Mouse (Mus musculus): ENCODE data around the gene Myh10. TPM values are rescaled to one million over a fixed set of nuclear protein-coding genes. Genes with fewer than 3 reads are reported as not detected.

Myh10 gene
- polyA plus RNA-seq, 1 experiment from 2014 or later, result 81.1 TPM

- no peak overlapping the region for H3K4me2 ChIP-seq (ENCODE audit: low read depth, low read length)
- no peaks in the 10 kb centered on the region for H3K27me3 ChIP-seq (ENCODE audit: control insufficient read depth, insufficient read depth, low read length)
- no peak overlapping the region for H3K27ac ChIP-seq (ENCODE audit: low read length)
- no peak for ATAC-seq (replicated peaks; ENCODE audit: extremely low read depth, insufficient read depth, low FRiP score)
- H3K4me1 ChIP-seq (ENCODE audit: control insufficient read depth, insufficient read depth, low read length), result peaks cover 15% of the 10 kb centered on the region
- H3K36me3 ChIP-seq (ENCODE audit: control insufficient read depth, insufficient read depth), result no peaks in the 10 kb centered on the region
- H3K4me3 ChIP-seq (ENCODE audit: low read length), result no peak overlapping the region
- H3K9me3 ChIP-seq (replicated peaks; ENCODE audit: control insufficient read depth, low read length), result no peaks in the 10 kb centered on the region
- H3K9ac ChIP-seq (ENCODE audit: low read length), result no peak overlapping the region
- WGBS, result 78% methylated on average over 1 of the region's 1 CpGs
These were observed 2.1 kb upstream of the Myh10 start for GRCm38 (mm10) chr11:68689304-68689703.

DNA sequence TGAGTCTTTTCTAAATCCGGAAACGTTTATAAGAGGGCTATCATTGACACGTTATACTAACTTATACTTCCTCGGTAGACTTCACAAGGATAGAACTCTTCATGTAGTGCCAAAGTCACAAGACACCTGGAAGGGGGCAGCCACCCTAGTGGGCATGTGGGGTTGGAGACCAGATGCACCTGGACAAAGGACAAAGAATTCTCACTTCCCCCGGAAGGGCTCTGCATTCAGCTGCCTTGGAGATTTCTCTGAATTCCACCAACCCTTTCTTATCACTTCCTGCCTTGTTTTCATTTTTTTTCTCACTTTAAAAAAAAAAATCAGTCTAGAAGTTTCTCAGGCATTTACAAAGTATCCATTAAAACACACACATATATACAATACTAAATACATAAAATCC lies 894 bp upstream of the Myh10 start:
- Histone ChIP-seq H3K36me3 (ENCODE audit: control insufficient read depth, insufficient read depth) (no peaks in the 10 kb centered on the region), H3K4me3 (ENCODE audit: low read length) (no peak overlapping the region), H3K4me1 (ENCODE audit: control insufficient read depth, insufficient read depth, low read length) (peaks cover 22% of the 10 kb centered on the region), H3K9me3 (replicated peaks; ENCODE audit: control insufficient read depth, low read length) (no peaks in the 10 kb centered on the region), H3K27ac (ENCODE audit: low read length) (peak overlapping the region; percentile 71), H3K27me3 (ENCODE audit: control insufficient read depth, insufficient read depth, low read length) (no peaks in the 10 kb centered on the region), H3K9ac (ENCODE audit: low read length) (no peak overlapping the region), H3K4me2 (ENCODE audit: low read depth, low read length) (peak overlapping the region; percentile 38)
- ATAC-seq (replicated peaks; ENCODE audit: extremely low read depth, insufficient read depth, low FRiP score), result no peak
- WGBS, result 26% methylated on average over 5 of the region's 5 CpGs

DNA sequence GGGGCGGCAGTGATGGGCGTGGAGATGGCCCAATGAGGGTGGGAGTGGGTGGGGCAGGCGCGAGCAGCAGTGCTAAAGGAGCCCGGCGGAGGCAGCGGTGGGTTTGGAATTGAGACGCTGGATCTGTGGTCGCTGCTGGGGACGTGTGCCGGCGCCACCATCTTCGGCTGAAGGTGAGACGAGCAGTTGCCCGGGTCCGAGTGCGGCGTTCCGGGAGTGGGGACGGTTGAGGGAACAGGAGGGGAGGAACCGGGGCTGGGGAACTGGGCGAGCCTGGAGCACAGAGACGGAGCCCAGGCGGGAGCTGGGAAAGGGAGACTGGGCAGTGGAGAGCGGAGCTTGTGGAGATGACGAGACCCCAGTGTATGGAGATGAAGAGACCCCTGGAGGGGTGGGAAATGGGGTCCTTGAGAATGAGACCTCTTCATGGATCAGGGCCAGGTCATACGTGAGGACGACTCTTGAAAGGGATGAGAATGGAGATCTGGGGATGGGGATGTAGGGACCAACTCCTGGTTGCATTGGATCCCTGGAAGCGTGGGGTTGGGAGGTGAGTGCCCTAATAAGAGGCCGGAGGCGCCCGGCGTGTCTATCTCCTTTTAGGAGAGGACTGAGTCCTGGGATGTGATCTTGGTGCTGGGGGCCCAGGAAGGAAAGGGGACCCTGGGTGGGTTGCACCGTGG lies 792 bp downstream of the Myh10 start:
- WGBS, result under 1% methylated on average over 34 of the region's 34 CpGs
- Histone ChIP-seq H3K27me3 (ENCODE audit: control insufficient read depth, insufficient read depth, low read length) (no peaks in the 10 kb centered on the region), H3K9ac (ENCODE audit: low read length) (peak overlapping the region; percentile 97), H3K4me3 (ENCODE audit: low read length) (peak overlapping the region; percentile 82), H3K27ac (ENCODE audit: low read length) (peak overlapping the region; percentile 95), H3K4me2 (ENCODE audit: low read depth, low read length) (peak overlapping the region; percentile 70), H3K9me3 (replicated peaks; ENCODE audit: control insufficient read depth, low read length) (no peaks in the 10 kb centered on the region), H3K4me1 (ENCODE audit: control insufficient read depth, insufficient read depth, low read length) (peaks cover 22% of the 10 kb centered on the region), H3K36me3 (ENCODE audit: control insufficient read depth, insufficient read depth) (no peaks in the 10 kb centered on the region)
- no peak for ATAC-seq (replicated peaks; ENCODE audit: extremely low read depth, insufficient read depth, low FRiP score)

GRCm38 (mm10) chr11:68692693-68693446 lies 1.5 kb downstream of the Myh10 start:
- peaks cover 22% of the 10 kb centered on the region for H3K4me1 ChIP-seq (ENCODE audit: control insufficient read depth, insufficient read depth, low read length)
- H3K9me3 ChIP-seq (replicated peaks; ENCODE audit: control insufficient read depth, low read length), result no peaks in the 10 kb centered on the region
- peak overlapping the region; percentile 70 for H3K4me2 ChIP-seq (ENCODE audit: low read depth, low read length)
- no peaks in the 10 kb centered on the region for H3K27me3 ChIP-seq (ENCODE audit: control insufficient read depth, insufficient read depth, low read length)
- H3K4me3 ChIP-seq (ENCODE audit: low read length), result peak overlapping the region; percentile 82
- WGBS, result 1% methylated on average over 43 of the region's 43 CpGs
- no peak for ATAC-seq (replicated peaks; ENCODE audit: extremely low read depth, insufficient read depth, low FRiP score)
- peak overlapping the region; percentile 97 for H3K9ac ChIP-seq (ENCODE audit: low read length)
- H3K27ac ChIP-seq (ENCODE audit: low read length), result peak overlapping the region; percentile 95
- H3K36me3 ChIP-seq (ENCODE audit: control insufficient read depth, insufficient read depth), result no peaks in the 10 kb centered on the region

- Histone ChIP-seq H3K9ac (ENCODE audit: low read length) (peak overlapping the region; percentile 97), H3K4me2 (ENCODE audit: low read depth, low read length) (peak overlapping the region; percentile 70), H3K36me3 (ENCODE audit: control insufficient read depth, insufficient read depth) (no peaks in the 10 kb centered on the region), H3K4me1 (ENCODE audit: control insufficient read depth, insufficient read depth, low read length) (peaks cover 22% of the 10 kb centered on the region), H3K27ac (ENCODE audit: low read length) (peak overlapping the region; percentile 95), H3K9me3 (replicated peaks; ENCODE audit: control insufficient read depth, low read length) (no peaks in the 10 kb centered on the region), H3K27me3 (ENCODE audit: control insufficient read depth, insufficient read depth, low read length) (no peaks in the 10 kb centered on the region), H3K4me3 (ENCODE audit: low read length) (peak overlapping the region; percentile 82)
- ATAC-seq (replicated peaks; ENCODE audit: extremely low read depth, insufficient read depth, low FRiP score), result no peak
- WGBS, result 10% methylated on average over 10 of the region's 10 CpGs
These were observed 2.2 kb downstream of the Myh10 start for GRCm38 (mm10) chr11:68693447-68694040.

DNA sequence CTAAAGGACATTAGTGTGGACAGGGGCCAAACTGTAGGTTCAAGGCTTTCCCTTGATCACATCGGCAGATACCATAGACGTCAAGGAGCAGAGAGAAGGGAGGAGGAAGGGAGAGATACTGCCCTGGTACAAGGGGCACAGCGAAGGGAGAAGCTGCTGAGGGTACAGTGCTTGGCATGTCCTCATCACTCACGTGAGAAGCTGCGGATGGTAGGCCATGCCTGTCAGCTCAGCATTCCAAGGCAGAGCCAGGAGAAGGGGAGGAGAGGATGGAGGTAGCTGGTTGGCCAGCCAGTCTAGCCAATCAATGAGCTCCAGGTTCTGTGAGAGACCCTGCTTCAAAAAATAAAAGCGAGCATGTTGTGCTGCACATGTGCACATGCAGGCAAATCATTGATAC lies 11.0 kb downstream of the Myh10 start:
- Histone ChIP-seq H3K9me3 (replicated peaks; ENCODE audit: control insufficient read depth, low read length) (peaks cover 13% of the 10 kb centered on the region), H3K27ac (ENCODE audit: low read length) (no peak overlapping the region), H3K4me2 (ENCODE audit: low read depth, low read length) (no peak overlapping the region), H3K27me3 (ENCODE audit: control insufficient read depth, insufficient read depth, low read length) (no peaks in the 10 kb centered on the region), H3K4me3 (ENCODE audit: low read length) (no peak overlapping the region), H3K4me1 (ENCODE audit: control insufficient read depth, insufficient read depth, low read length) (peaks cover 16% of the 10 kb centered on the region), H3K9ac (ENCODE audit: low read length) (no peak overlapping the region), H3K36me3 (ENCODE audit: control insufficient read depth, insufficient read depth) (peaks cover 53% of the 10 kb centered on the region)
- no peak for ATAC-seq (replicated peaks; ENCODE audit: extremely low read depth, insufficient read depth, low FRiP score)
- WGBS, result 73% methylated on average over 6 of the region's 6 CpGs

DNA sequence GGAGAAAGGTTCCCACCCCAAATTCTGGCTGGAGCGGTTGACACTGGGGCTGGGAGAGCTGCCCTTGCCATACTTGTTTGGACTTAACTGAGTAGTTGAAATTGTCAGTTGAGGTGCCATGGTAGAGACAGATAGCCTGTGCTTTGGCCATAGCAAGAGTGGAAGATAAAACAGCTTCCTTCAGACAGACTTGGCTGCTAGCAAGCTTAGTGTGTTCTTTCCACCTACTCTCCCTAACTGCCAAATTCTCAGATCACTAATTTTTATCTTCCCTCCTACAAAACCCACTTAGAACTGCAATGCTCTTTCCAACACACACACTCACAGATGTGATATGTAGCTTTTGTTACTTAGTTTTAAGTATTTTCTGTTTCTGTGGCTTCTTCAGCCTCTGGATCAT lies 12.0 kb downstream of the Myh10 start:
- H3K4me2 ChIP-seq (ENCODE audit: low read depth, low read length), result no peak overlapping the region
- peaks cover 13% of the 10 kb centered on the region for H3K9me3 ChIP-seq (replicated peaks; ENCODE audit: control insufficient read depth, low read length)
- H3K27ac ChIP-seq (ENCODE audit: low read length), result peak overlapping the region; percentile 53; the same call in 1 of the 2 replicates
- peaks cover 21% of the 10 kb centered on the region for H3K4me1 ChIP-seq (ENCODE audit: control insufficient read depth, insufficient read depth, low read length)
- no peaks in the 10 kb centered on the region for H3K27me3 ChIP-seq (ENCODE audit: control insufficient read depth, insufficient read depth, low read length)
- H3K4me3 ChIP-seq (ENCODE audit: low read length), result no peak overlapping the region
- H3K36me3 ChIP-seq (ENCODE audit: control insufficient read depth, insufficient read depth), result peaks cover 58% of the 10 kb centered on the region
- ATAC-seq (replicated peaks; ENCODE audit: extremely low read depth, insufficient read depth, low FRiP score), result no peak
- no peak overlapping the region for H3K9ac ChIP-seq (ENCODE audit: low read length)
- WGBS, result 79% methylated on average over 1 of the region's 1 CpGs

GRCm38 (mm10) chr11:68704258-68704657 lies 12.9 kb downstream of the Myh10 start:
- no peak overlapping the region for H3K4me3 ChIP-seq (ENCODE audit: low read length)
- no peak overlapping the region for H3K9ac ChIP-seq (ENCODE audit: low read length)
- no peak overlapping the region for H3K27ac ChIP-seq (ENCODE audit: low read length)
- H3K4me2 ChIP-seq (ENCODE audit: low read depth, low read length), result no peak overlapping the region
- H3K36me3 ChIP-seq (ENCODE audit: control insufficient read depth, insufficient read depth), result peaks cover 58% of the 10 kb centered on the region
- H3K4me1 ChIP-seq (ENCODE audit: control insufficient read depth, insufficient read depth, low read length), result peaks cover 21% of the 10 kb centered on the region
- 100% methylated on average over 1 of the region's 1 CpGs for WGBS
- H3K27me3 ChIP-seq (ENCODE audit: control insufficient read depth, insufficient read depth, low read length), result no peaks in the 10 kb centered on the region
- ATAC-seq (replicated peaks; ENCODE audit: extremely low read depth, insufficient read depth, low FRiP score), result no peak
- peaks cover 13% of the 10 kb centered on the region for H3K9me3 ChIP-seq (replicated peaks; ENCODE audit: control insufficient read depth, low read length)

DNA sequence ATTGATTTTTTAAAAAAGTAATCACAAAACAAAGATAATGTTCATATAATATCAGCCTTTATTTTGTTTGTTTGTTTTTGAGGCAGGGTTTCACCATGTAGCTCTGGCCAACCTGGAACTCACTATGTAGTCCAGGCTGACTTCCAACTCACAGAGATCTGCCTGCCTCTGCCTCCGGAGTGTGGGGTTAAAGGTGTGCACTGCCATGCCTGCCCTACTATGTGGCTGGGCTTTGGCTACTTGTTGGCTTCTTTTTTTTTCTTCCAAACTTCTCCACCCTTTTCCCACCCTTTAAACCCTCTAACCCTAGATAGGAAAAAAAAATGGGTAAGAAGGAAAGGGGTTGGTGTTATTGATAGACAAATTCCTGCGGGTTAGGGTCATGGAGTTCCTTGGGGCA lies 13.5 kb downstream of the Myh10 start:
- Histone ChIP-seq H3K4me3 (ENCODE audit: low read length) (no peak overlapping the region), H3K4me2 (ENCODE audit: low read depth, low read length) (no peak overlapping the region), H3K27ac (ENCODE audit: low read length) (no peak overlapping the region), H3K27me3 (ENCODE audit: control insufficient read depth, insufficient read depth, low read length) (no peaks in the 10 kb centered on the region), H3K36me3 (ENCODE audit: control insufficient read depth, insufficient read depth) (peaks cover 52% of the 10 kb centered on the region), H3K4me1 (ENCODE audit: control insufficient read depth, insufficient read depth, low read length) (peaks cover 23% of the 10 kb centered on the region), H3K9ac (ENCODE audit: low read length) (no peak overlapping the region), H3K9me3 (replicated peaks; ENCODE audit: control insufficient read depth, low read length) (peaks cover 13% of the 10 kb centered on the region)
- 95% methylated on average over 2 of the region's 2 CpGs for WGBS
- no peak for ATAC-seq (replicated peaks; ENCODE audit: extremely low read depth, insufficient read depth, low FRiP score)

All from heart, embryonic 16.5 days (tissue).